Mouse (Mus musculus): ENCODE data around the gene Kcnc3. TPM values are rescaled to one million over a fixed set of nuclear protein-coding genes. Genes with fewer than 3 reads are reported as not detected.

Kcnc3 gene
- total RNA-seq, 2 experiments from 2014 or later: 114 to 122 TPM

DNA sequence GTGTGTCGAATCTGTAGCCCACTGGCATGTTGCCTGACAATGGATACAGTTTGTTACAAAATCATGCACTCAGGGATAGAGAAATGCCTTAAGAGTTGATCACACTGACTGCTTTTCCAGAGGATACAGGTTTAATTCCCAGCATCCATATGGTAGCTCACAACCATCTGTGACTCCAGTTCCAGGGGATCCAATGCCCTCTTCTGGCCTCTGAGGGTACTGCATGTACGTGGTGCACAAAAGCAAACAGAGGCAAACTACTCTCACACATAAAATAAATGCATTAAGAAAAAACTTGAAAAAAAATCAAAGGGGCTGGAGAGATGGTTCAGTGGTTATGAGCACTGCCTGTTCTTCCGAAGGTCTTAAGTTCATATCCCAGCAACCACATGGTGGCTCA is 26.6 kb downstream of the Kcnc3 start:
- DNase-seq (ENCODE audit: extremely low spot score in 1 of 2, low spot score in 2 of 2): no peak
- TF ChIP-seq CTCF (IDR thresholded peaks at IDR 0.05): peak; percentile 18
- Histone ChIP-seq H3K27ac (no peak overlapping the region), H3K4me3 (no peak overlapping the region)
- intact Hi-C loops (cut with DNase I): loop anchor here (10.0 kb wide), 1 partner anchor 188 kb away; no protein-coding TSS in a partner anchor

DNA sequence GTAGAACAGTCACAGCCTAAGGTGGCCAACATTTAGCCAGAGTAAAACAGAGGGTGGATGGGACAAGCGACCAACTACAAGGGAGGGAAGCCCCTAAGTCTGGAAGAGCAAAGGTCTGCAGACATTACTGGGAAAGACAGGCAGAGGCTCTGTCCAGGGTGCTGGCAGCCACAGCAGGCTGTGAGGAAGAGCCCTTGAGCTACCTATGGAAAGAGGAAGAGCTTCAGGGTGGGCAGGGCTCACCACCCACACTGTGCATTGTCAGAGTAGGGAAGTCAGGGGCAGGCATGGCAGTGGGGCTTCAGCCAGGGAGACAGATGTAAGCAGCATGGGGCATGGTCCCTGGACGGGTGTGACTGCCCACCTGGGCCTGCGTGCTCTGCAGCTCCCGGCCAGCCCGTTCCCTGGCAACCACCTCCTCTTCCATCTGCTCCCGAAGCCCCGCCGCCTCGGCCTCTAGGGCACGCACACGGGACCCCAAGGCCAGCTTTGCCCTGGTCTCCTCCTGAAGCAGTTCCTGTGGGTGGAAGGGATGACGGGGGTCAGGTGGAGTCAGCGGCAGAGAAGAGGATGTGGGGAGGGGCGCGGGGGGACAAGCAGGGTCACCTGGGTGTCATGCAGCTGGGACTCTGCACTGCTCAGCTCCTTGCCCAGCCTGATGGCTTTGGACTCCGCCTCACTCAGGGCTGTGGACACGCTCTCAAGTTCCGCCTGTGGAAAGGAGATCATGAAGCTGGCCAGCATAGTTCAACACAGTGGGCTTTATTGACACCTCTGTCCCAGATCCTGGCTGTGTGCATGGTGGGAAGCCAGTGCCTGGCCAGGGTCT is 33.5 kb downstream of the Kcnc3 start:
- H3K27ac ChIP-seq: no peak overlapping the region
- intact Hi-C loops (cut with DNase I): no loop called here
- no peak for DNase-seq (ENCODE audit: extremely low spot score in 1 of 2, low spot score in 2 of 2)
- H3K4me3 ChIP-seq: no peak overlapping the region
- TF ChIP-seq CTCF (IDR thresholded peaks at IDR 0.05): no peak

DNA sequence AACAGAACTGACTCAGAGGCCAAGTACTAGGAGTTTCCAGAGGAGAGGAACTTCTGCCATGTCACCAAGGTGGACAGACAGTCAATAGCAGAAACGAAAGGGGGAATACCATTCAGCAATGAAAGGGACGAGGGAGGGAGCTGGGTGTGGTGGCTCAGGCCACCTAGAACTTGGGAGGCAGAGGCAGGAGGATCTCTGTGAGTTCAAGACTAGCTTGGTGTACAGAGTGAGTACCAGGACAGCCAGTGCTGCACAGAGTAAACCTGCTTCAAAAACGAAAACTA is 34.0 kb downstream of the Kcnc3 start:
- intact Hi-C loops (cut with DNase I): no loop called here
- H3K27ac ChIP-seq: no peak overlapping the region

DNA sequence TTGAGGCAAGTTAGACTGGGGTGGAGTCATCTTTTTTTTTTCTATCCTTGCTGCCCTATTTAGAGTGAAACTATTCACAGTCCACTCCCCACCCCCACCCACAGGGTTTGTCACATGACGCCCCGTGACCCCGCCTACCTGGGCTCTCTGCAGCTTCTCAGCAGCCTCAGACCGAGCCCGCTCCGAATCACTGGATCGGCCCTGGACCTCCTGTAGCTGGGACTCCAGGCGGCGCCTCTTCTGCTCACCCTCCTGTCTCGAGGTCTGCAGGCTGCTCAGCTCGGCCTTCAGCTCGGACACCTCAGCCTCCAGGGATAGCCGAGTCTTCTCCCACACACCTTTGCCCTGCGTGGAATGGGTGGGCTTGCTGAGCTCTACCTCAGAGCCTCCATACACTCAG is 34.4 kb downstream of the Kcnc3 start:
- no peak overlapping the region for H3K4me3 ChIP-seq
- DNase-seq (ENCODE audit: extremely low spot score in 1 of 2, low spot score in 2 of 2): no peak
- no peak overlapping the region for H3K27ac ChIP-seq
- intact Hi-C loops (cut with DNase I): no loop called here
- no peak for TF ChIP-seq CTCF (IDR thresholded peaks at IDR 0.05)

More for the DNA sequence above, 34.0 kb downstream of the Kcnc3 start:
- no peak for TF ChIP-seq CTCF (IDR thresholded peaks at IDR 0.05)
- no peak overlapping the region for H3K4me3 ChIP-seq
- DNase-seq (ENCODE audit: extremely low spot score in 1 of 2, low spot score in 2 of 2): no peak

DNA sequence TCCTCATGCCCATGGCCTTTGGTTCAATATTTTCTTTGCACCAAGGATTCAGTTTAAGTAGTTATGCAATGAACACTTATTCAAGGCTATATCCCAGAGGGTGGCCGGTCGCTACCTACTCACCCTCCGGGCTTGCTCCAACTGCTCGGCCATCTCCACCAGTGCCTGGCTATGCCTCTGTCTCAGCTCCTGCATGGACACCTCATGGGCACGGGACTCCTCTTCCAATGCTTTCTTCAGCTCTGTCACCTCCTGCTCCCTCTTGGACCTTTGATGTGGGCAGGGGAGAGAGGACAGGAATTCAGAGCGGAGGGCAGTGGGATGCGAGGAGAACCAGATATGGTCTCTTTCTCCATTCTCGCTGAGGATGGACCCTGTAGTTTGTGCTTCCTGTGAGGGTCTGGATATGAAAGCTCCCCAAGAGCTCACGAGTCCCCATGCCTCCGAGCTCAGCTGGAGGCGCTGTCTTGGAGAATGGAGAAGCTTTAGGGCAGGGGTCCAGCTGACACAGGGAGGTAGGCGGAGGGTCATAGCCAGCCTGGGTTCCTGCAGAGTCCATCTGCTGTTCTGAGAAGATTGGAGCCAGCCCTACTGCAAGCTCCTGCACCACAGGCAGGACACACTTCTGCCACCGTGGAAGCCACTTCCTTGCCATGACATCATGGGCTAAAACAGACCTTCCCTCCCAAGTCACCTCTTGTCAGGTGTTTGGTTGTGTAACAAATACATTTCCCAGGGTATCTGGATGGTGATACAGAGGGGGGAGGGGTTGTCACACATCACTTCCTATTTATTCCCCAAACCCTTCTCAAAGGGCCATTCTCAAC is 35.0 kb downstream of the Kcnc3 start:
- no peak for DNase-seq (ENCODE audit: extremely low spot score in 1 of 2, low spot score in 2 of 2)
- Histone ChIP-seq H3K4me3 (no peak overlapping the region), H3K27ac (no peak overlapping the region)
- intact Hi-C loops (cut with DNase I): no loop called here
- TF ChIP-seq CTCF (IDR thresholded peaks at IDR 0.05): no peak

DNA sequence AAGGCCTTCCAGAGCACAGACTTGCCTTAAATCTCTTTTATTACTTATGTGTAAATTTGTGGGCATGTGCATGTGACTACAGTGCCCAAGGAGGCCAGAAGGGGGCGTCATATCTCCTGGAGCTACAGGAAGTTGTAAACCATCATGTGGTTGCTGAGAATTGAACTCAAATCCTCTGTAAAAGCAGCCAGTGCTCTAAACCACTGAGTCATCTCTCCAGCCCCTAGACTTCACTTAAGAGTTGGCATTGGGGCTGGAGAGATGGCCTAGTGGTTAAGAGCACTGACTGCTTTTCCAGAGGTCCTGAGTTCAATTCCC is 35.6 kb downstream of the Kcnc3 start:
- H3K4me3 ChIP-seq: no peak overlapping the region
- no peak; the same call in 1 of the 2 replicates for TF ChIP-seq CTCF (IDR thresholded peaks at IDR 0.05)
- DNase-seq (ENCODE audit: extremely low spot score in 1 of 2, low spot score in 2 of 2): no peak
- no peak overlapping the region for H3K27ac ChIP-seq
- intact Hi-C loops (cut with DNase I): no loop called here

DNA sequence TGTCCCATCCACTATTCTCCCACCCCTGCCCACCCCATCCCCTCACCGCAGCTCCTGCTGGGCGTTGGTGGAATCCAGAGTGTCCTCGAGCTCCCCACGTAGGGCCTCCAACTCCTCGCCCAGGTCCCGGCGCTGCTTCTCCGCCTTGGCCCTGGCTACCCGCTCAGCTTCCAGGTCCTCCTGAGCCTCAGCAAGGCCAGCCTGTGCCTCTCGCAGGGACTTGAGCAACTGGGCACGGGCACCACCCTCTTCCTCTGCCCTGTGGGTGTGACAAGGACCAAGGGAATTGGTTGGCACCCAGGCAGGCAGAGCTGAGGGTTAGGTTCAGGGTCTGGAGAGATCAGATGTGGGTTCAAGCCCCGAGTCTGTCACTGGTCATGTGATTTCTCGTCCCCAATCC is 36.5 kb downstream of the Kcnc3 start:
- no peak overlapping the region for H3K4me3 ChIP-seq
- no peak for DNase-seq (ENCODE audit: extremely low spot score in 1 of 2, low spot score in 2 of 2)
- TF ChIP-seq CTCF (IDR thresholded peaks at IDR 0.05): no peak
- intact Hi-C loops (cut with DNase I): no loop called here
- no peak overlapping the region for H3K27ac ChIP-seq

DNA sequence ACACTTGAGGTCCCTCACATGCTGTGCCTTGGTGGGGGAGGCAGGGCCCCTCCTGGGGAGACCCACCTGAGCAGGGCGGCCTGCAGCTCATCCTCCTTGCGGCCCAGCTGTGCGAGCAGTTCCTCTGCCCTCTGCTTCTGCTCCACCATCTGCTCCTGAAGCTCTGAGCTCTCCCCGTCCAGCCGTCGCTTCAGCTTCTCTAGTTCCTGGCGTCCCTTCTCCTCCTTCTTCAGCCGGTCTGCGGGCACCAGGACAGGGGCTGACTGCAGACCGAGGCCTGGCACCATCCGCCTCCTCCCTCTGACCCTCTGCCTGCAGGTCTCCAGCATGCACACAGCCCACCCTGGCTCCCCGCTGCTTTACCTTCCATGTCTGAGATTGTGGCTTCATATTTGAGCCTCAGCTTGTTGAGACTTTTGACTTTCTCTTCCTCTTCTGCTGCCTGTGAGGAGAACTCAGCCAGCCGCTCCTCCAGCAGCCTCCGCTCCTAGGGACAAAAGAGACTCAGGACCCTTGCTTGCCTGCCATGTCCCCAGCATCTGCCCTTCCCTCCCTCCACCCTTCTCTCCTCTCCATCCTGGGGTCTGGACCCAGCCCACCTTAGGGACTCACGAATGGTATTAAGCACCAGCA is 38.1 kb downstream of the Kcnc3 start:
- no peak overlapping the region for H3K4me3 ChIP-seq
- DNase-seq (ENCODE audit: extremely low spot score in 1 of 2, low spot score in 2 of 2): no peak
- intact Hi-C loops (cut with DNase I): no loop called here
- no peak overlapping the region for H3K27ac ChIP-seq
- no peak for TF ChIP-seq CTCF (IDR thresholded peaks at IDR 0.05)

DNA sequence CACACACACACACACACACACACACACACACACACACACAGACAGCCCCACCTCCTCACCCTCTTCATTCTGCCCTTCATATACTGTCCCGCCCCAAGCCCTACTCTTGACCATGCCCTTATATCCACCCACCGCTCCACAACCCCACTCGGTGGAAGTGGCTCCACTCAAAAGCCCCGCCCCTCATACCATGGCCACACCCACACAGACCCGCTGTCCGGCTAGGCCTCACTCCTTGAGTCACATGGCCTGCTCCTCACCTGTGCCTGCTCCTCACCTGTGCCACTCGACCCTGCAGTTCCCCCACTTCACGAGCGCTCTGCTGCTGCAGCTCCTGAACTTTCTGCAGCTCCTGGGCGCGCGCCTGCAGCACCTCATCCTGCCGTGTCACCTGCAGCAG is 40.0 kb downstream of the Kcnc3 start:
- Histone ChIP-seq H3K4me3 (no peak overlapping the region), H3K27ac (no peak overlapping the region)
- TF ChIP-seq CTCF (IDR thresholded peaks at IDR 0.05): no peak
- no peak for DNase-seq (ENCODE audit: extremely low spot score in 1 of 2, low spot score in 2 of 2)
- intact Hi-C loops (cut with DNase I): no loop called here

DNA sequence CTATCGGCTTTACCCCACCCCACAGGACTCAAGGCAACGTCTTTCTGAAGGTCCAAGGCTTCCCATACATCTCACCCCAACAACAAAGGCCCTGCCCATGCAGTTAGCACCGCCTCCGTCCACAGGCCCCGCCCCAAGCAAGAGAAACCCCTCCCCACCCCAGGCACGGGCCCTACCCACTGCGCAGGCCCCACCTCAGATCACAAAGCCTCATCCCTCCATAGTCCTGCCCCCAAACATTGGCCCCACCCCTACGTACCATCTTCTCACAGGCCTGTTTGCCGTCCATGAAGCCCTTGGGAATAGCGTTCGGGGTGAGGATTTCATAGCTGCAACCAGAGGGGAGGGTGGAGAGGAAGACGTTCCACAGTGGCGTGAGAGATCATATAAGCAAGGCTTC is 42.2 kb downstream of the Kcnc3 start:
- H3K4me3 ChIP-seq: no peak overlapping the region
- DNase-seq (ENCODE audit: extremely low spot score in 1 of 2, low spot score in 2 of 2): no peak
- no peak for TF ChIP-seq CTCF (IDR thresholded peaks at IDR 0.05)

DNA sequence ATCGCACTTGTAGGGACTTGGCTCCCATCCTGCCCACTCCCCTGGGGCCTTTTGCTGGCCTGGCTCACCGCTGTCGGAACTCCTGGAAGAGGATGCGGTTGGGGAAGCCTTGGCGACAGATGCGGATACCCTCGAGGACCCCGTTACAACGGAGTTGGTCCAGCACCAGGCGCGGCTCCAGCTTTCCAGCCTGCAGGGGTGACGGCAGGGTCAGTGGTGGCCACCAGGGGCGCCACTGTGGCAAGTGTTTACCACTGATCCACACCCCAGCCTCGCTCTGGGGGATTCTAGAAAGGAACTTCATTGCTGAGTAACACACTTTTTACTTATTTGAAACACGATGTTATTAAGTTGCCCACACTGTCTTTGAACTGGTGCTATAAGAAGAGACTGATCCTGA is 42.9 kb downstream of the Kcnc3 start:
- Histone ChIP-seq H3K27ac (no peak overlapping the region), H3K4me3 (no peak overlapping the region)
- TF ChIP-seq CTCF (IDR thresholded peaks at IDR 0.05): peak; percentile 43
- intact Hi-C loops (cut with DNase I): no loop called here
- DNase-seq (ENCODE audit: extremely low spot score in 1 of 2, low spot score in 2 of 2): no peak

More for the DNA sequence above, 42.2 kb downstream of the Kcnc3 start:
- intact Hi-C loops (cut with DNase I): no loop called here
- no peak overlapping the region for H3K27ac ChIP-seq

DNA sequence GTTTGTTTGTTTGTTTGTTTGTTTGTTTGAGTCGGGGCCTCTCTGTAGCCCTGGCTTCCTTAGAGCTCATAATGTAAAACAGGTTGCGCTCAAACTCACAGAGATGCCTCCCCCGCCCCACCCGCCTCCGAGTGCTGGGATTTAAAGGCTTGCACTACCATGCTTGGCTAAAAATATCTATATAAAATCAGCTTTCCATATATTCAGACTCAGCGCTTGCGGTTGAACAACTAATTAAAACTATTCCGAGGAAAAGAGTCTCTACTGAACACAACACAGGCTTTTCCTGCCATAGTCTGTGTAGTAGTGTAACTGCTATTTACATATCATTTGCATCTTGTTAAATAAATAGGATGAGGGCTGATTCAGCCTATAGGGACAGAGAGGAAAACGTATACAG is 46.2 kb downstream of the Kcnc3 start:
- Histone ChIP-seq H3K27ac (no peak overlapping the region), H3K4me3 (no peak overlapping the region)
- intact Hi-C loops (cut with DNase I): loop anchor here (1.0 kb wide), 1 partner anchor 34 kb away; no protein-coding TSS in a partner anchor
- DNase-seq (ENCODE audit: extremely low spot score in 1 of 2, low spot score in 2 of 2): peak in 1 of 2 experiments; percentile 47
- no peak for TF ChIP-seq CTCF (IDR thresholded peaks at IDR 0.05)
